Mouse (Mus musculus): Measurements from ENCODE around the gene Soga3. TPM values are rescaled to one million over a fixed set of nuclear protein-coding genes. Genes with fewer than 3 reads are reported as not detected.

Soga3 gene
- total and polyA plus RNA-seq, 2 experiments from 2014 or later: 0.07 to 2.9 TPM

DNA sequence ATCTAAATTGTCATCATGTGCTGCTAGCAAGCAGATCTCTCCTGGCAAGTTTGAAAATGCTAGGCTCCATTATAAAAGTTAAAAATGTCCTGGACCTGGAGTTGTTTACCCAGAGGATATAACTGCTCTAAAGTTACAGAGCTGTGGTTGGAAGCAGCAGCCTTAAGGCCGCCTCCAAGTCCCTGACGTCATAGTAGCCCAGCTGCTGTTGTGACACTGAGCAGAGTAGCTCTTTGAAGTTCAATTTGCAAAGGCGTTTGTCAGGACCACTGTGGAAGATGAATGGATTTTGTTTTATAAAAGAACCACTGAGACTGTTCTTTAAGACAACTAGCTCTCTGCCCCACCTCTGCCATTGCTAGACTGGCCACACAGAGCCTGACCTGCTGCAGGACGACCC is 67.8 kb downstream of the Soga3 start, which contains the start of gene 9330159F19Rik:
TSS of gene 9330159F19Rik (plus strand) at position 154 of the 400 bp plus-strand sequence.
- no peak for ATAC-seq (ENCODE audit: insufficient read depth, low read depth)
- no peaks in the 10 kb centered on the region for H3K9me3 ChIP-seq (replicated peaks; ENCODE audit: control insufficient read depth, low read length)
- WGBS: 15% methylated on average over 4 of the region's 4 CpGs
- DNase-seq (ENCODE audit: low spot score): no peak
- no peak for TF ChIP-seq CTCF (IDR thresholded peaks at IDR 0.05; ENCODE audit: low read depth)
- TF ChIP-seq EP300 (IDR thresholded peaks at IDR 0.05; ENCODE audit: low read depth): no peak
- no peaks in the 10 kb centered on the region for H3K36me3 ChIP-seq (replicated peaks; ENCODE audit: control insufficient read depth, insufficient read depth, low read length)
- no peaks in the 10 kb centered on the region for H3K4me1 ChIP-seq (ENCODE audit: control insufficient read depth, insufficient read depth)
- H3K27ac ChIP-seq (ENCODE audit: low read depth): no peak within 1 kb of the TSS
- no peak within 1 kb of the TSS for H3K4me2 ChIP-seq (ENCODE audit: low read depth, low read length)
- H3K27me3 ChIP-seq (ENCODE audit: control insufficient read depth, insufficient read depth, low read length): no peaks in the 10 kb centered on the region
- H3K9ac ChIP-seq (replicated peaks; ENCODE audit: low read depth, low read length): no peak within 1 kb of the TSS
- no peak within 1 kb of the TSS for H3K4me3 ChIP-seq (ENCODE audit: low read depth, low read length)

DNA sequence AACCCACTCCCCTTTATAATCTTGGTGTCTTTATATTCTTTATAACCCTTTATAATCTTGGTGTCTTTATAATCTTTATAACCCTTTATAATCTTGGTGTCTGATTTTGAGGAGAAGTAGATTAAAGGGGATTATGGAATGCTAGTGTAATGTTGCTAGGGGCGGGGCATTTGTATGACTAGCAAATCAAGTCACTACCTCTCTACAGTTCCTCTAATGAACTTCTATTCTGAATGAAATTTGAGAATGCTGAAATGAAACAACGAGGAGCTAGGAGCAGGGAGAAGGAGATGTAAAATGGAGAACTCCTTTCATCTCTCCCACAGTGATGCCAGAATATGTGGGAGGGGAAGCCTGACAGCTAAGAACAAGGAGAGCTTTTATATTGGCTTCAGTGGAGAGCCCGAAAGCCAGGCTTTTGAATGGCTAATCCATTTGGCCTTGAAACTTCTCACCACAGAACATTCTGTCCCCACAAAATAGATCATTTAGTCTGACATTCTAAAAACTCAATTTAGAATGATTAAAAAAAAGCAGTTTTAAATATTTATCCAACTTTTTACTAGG is 70.0 kb downstream of the Soga3 start:
- H3K4me3 ChIP-seq (ENCODE audit: low read depth, low read length): no peak overlapping the region
- H3K4me1 ChIP-seq (ENCODE audit: control insufficient read depth, insufficient read depth): no peaks in the 10 kb centered on the region
- H3K27me3 ChIP-seq (ENCODE audit: control insufficient read depth, insufficient read depth, low read length): no peaks in the 10 kb centered on the region
- no peaks in the 10 kb centered on the region for H3K36me3 ChIP-seq (replicated peaks; ENCODE audit: control insufficient read depth, insufficient read depth, low read length)
- H3K27ac ChIP-seq (ENCODE audit: low read depth): no peak overlapping the region
- DNase-seq (ENCODE audit: low spot score): no peak
- H3K9ac ChIP-seq (replicated peaks; ENCODE audit: low read depth, low read length): no peak overlapping the region
- ATAC-seq (ENCODE audit: insufficient read depth, low read depth): no peak
- no peaks in the 10 kb centered on the region for H3K9me3 ChIP-seq (replicated peaks; ENCODE audit: control insufficient read depth, low read length)
- WGBS: 54% methylated on average over 3 of the region's 3 CpGs
- TF ChIP-seq EP300 (IDR thresholded peaks at IDR 0.05; ENCODE audit: low read depth): no peak
- no peak for TF ChIP-seq CTCF (IDR thresholded peaks at IDR 0.05; ENCODE audit: low read depth)
- no peak overlapping the region for H3K4me2 ChIP-seq (ENCODE audit: low read depth, low read length)

DNA sequence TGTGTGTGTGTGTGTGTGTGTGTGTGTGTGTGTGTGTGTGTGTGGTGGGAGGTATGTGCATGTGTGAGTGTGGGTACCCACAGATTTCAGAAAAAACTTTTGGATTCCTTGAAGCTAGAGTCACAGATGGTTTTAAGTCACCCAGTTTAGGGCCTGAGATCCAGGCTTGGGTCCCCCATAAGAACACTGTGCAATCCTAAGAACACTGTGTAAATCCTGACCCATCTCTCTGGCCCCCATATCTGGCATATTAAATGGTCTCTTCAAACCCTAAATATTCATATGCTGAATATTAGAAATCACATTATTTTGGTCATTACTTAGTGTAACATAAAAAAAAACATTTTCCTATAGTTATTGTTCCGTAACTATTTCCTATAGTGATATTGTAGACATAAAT is 73.3 kb downstream of the Soga3 start:
- no peak for ATAC-seq (ENCODE audit: insufficient read depth, low read depth)
- no peak overlapping the region for H3K4me2 ChIP-seq (ENCODE audit: low read depth, low read length)

DNA sequence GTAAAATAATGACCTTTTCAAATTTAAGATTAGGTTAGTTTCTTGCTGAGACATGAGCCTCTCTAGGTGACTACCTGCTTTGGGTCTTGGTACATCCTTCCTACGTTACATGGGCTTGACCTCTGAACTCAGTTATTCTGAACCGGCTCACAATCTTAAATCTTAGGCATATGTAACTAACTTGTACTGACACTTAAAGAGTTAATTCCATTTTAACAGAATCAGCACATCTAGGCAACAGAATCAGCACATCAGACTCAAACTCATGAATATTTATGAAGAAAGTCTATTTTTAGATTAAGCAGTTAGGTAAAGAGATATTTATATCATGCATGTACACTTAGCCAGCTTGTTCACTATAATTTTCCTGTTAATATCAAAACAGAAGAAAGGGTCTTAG is 73.8 kb downstream of the Soga3 start:
- Histone ChIP-seq H3K36me3 (replicated peaks; ENCODE audit: control insufficient read depth, insufficient read depth, low read length) (no peaks in the 10 kb centered on the region), H3K9me3 (replicated peaks; ENCODE audit: control insufficient read depth, low read length) (no peaks in the 10 kb centered on the region), H3K4me1 (ENCODE audit: control insufficient read depth, insufficient read depth) (no peaks in the 10 kb centered on the region), H3K27ac (ENCODE audit: low read depth) (no peak overlapping the region), H3K9ac (replicated peaks; ENCODE audit: low read depth, low read length) (no peak overlapping the region), H3K4me3 (ENCODE audit: low read depth, low read length) (no peak overlapping the region), H3K4me2 (ENCODE audit: low read depth, low read length) (no peak overlapping the region), H3K27me3 (ENCODE audit: control insufficient read depth, insufficient read depth, low read length) (no peaks in the 10 kb centered on the region)
- TF ChIP-seq EP300 (IDR thresholded peaks at IDR 0.05; ENCODE audit: low read depth) (no peak), CTCF (IDR thresholded peaks at IDR 0.05; ENCODE audit: low read depth) (no peak)
- DNase-seq (ENCODE audit: low spot score) (no peak), ATAC-seq (ENCODE audit: insufficient read depth, low read depth) (no peak)
- 80% methylated on average over 2 of the region's 2 CpGs for WGBS

More for the DNA sequence above, 73.3 kb downstream of the Soga3 start:
- DNase-seq (ENCODE audit: low spot score): no peak
- 76% methylated on average over 1 of the region's 1 CpGs for WGBS
- Histone ChIP-seq H3K27me3 (ENCODE audit: control insufficient read depth, insufficient read depth, low read length) (no peaks in the 10 kb centered on the region), H3K36me3 (replicated peaks; ENCODE audit: control insufficient read depth, insufficient read depth, low read length) (no peaks in the 10 kb centered on the region), H3K4me3 (ENCODE audit: low read depth, low read length) (no peak overlapping the region), H3K4me1 (ENCODE audit: control insufficient read depth, insufficient read depth) (no peaks in the 10 kb centered on the region), H3K9ac (replicated peaks; ENCODE audit: low read depth, low read length) (no peak overlapping the region), H3K9me3 (replicated peaks; ENCODE audit: control insufficient read depth, low read length) (no peaks in the 10 kb centered on the region), H3K27ac (ENCODE audit: low read depth) (no peak overlapping the region)
- no peak for TF ChIP-seq CTCF (IDR thresholded peaks at IDR 0.05; ENCODE audit: low read depth)
- TF ChIP-seq EP300 (IDR thresholded peaks at IDR 0.05; ENCODE audit: low read depth): no peak

DNA sequence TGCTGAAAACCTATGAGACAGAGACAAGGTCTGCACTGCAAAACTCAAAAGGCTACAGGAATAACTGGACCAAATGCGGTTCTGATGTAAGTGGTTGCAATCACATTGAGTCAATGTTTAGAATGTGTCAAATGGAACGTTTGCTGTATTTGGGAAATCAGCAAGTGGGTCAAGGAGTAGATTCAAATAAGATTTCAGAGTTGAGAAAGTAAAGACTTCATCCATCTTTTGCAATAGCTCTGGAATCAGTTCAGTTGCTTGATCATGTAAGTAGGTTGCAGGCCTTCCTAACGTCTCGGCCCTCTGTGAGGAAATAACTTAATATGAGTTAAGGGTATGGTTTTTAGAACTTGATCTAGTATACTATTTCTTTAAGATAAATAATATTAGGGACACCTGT is 81.7 kb downstream of the Soga3 start:
- Histone ChIP-seq H3K27me3 (ENCODE audit: control insufficient read depth, insufficient read depth, low read length) (no peaks in the 10 kb centered on the region), H3K27ac (ENCODE audit: low read depth) (no peak overlapping the region), H3K4me3 (ENCODE audit: low read depth, low read length) (no peak overlapping the region), H3K36me3 (replicated peaks; ENCODE audit: control insufficient read depth, insufficient read depth, low read length) (no peaks in the 10 kb centered on the region), H3K4me2 (ENCODE audit: low read depth, low read length) (no peak overlapping the region), H3K9me3 (replicated peaks; ENCODE audit: control insufficient read depth, low read length) (no peaks in the 10 kb centered on the region), H3K9ac (replicated peaks; ENCODE audit: low read depth, low read length) (no peak overlapping the region), H3K4me1 (ENCODE audit: control insufficient read depth, insufficient read depth) (no peaks in the 10 kb centered on the region)
- no peak for DNase-seq (ENCODE audit: low spot score)
- TF ChIP-seq EP300 (IDR thresholded peaks at IDR 0.05; ENCODE audit: low read depth) (no peak), CTCF (IDR thresholded peaks at IDR 0.05; ENCODE audit: low read depth) (no peak)
- 76% methylated on average over 4 of the region's 4 CpGs for WGBS
- ATAC-seq (ENCODE audit: insufficient read depth, low read depth): no peak

- no peak for TF ChIP-seq EP300 (IDR thresholded peaks at IDR 0.05; ENCODE audit: low read depth)
- TF ChIP-seq CTCF (IDR thresholded peaks at IDR 0.05; ENCODE audit: low read depth): no peak
- H3K27ac ChIP-seq (ENCODE audit: low read depth): no peak overlapping the region
- no peaks in the 10 kb centered on the region for H3K36me3 ChIP-seq (replicated peaks; ENCODE audit: control insufficient read depth, insufficient read depth, low read length)
- WGBS: 60% methylated on average over 2 of the region's 2 CpGs
- H3K4me3 ChIP-seq (ENCODE audit: low read depth, low read length): no peak overlapping the region
- no peak overlapping the region for H3K4me2 ChIP-seq (ENCODE audit: low read depth, low read length)
- H3K9me3 ChIP-seq (replicated peaks; ENCODE audit: control insufficient read depth, low read length): no peaks in the 10 kb centered on the region
- ATAC-seq (ENCODE audit: insufficient read depth, low read depth): no peak
- H3K27me3 ChIP-seq (ENCODE audit: control insufficient read depth, insufficient read depth, low read length): no peaks in the 10 kb centered on the region
- no peak for DNase-seq (ENCODE audit: low spot score)
- H3K9ac ChIP-seq (replicated peaks; ENCODE audit: low read depth, low read length): no peak overlapping the region
- no peaks in the 10 kb centered on the region for H3K4me1 ChIP-seq (ENCODE audit: control insufficient read depth, insufficient read depth)
Measured at GRCm38 (mm10) chr10:29231208-29231607, 87.6 kb downstream of the Soga3 start.

Other genes starting within 250 kb of the Soga3 start
- gene 2310057J18Rik, start 157.5 kb upstream of the Soga3 start, total RNA-seq (2014; rRNA removed; ENCODE audit: low replicate concordance): not detected in 2 replicates
- not detected in 2 replicates for gene 2310057J18Rik, start 157.5 kb upstream of the Soga3 start, polyA plus RNA-seq (2015; fragmentation: Nextera tagmentation; extraction: Ambion mirVana)
- gene Gm49353, start 55.1 kb downstream of the Soga3 start, total RNA-seq (2014; rRNA removed; ENCODE audit: low replicate concordance): not detected in 2 replicates
- not detected in 2 replicates for gene Gm49353, start 55.1 kb downstream of the Soga3 start, polyA plus RNA-seq (2015; fragmentation: Nextera tagmentation; extraction: Ambion mirVana)
- not detected in 2 replicates for gene 9330159F19Rik, start 67.8 kb downstream of the Soga3 start, total RNA-seq (2014; rRNA removed; ENCODE audit: low replicate concordance)
- gene 9330159F19Rik, start 67.8 kb downstream of the Soga3 start, polyA plus RNA-seq (2015; fragmentation: Nextera tagmentation; extraction: Ambion mirVana): 0.03 TPM in 1 of 2 replicates, not detected in the other
- gene Echdc1, start 169.3 kb downstream of the Soga3 start, total RNA-seq (2014; rRNA removed; ENCODE audit: low replicate concordance): 12.1 and 27.1 TPM in 2 replicates
- 19.5 and 19.9 TPM in 2 replicates for gene Echdc1, start 169.3 kb downstream of the Soga3 start, polyA plus RNA-seq (2015; fragmentation: Nextera tagmentation; extraction: Ambion mirVana)
- 34.6 and 37.3 TPM in 2 replicates for gene Rnf146, start 218.6 kb downstream of the Soga3 start, total RNA-seq (2014; rRNA removed; ENCODE audit: low replicate concordance)
- gene Rnf146, start 218.6 kb downstream of the Soga3 start, polyA plus RNA-seq (2015; fragmentation: Nextera tagmentation; extraction: Ambion mirVana): 38.6 and 39.3 TPM in 2 replicates